Mouse (Mus musculus) embryo, embryonic 9.5 days (tissue): ENCODE data around the gene Slc44a1.

Source experiments
- DNase-seq: peaks from one replicate; pipeline ENCODE4 v3.0.0-alpha.2; 2017; ENCODE audit errors: extremely low spot score

The Slc44a1 gene

DNA sequence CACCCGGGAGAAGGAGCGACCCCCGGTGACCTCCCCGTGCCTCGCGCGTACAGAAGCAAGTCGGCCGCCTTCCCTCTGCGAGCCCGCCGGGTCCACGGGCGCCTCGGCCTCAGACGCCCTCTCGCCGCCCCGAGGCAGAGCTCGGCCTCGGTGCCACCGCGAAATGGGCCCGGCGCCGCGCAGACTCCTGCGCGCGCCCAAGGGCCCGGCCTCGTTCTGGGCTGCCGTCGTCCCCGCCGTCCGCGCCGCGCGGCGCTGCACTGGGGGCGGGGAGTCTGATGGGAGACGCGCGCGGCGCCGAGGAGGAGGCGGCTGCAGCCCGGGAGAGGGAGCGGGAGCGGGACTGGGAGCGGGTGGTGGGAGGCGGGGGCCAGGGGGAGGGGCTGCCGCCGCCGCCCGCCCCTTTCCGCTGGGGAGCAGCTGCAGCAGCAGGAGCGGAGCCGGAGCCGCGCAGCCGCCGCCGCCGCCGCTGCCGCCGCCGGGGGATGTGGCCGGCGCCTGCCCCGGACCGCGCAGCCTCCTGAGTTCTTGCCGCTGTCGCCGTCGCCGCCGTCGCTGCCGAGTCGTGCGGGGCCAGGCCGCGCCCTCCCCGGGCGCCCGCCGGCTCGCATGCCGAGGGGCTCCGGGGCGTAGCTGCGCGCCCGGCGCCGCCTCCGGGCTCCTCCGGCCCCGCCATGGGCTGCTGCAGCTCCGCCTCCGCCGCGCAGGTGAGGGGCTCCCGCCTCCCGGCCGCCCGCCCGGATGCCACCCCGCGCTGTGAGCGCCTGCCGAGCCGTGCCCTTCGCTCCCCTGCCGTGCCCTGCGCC, at the start of gene Slc44a1:
Gene Slc44a1 (plus strand): TSS at position 404 of the 806 bp plus-strand sequence.
- peak; percentile 91 for DNase-seq

DNA sequence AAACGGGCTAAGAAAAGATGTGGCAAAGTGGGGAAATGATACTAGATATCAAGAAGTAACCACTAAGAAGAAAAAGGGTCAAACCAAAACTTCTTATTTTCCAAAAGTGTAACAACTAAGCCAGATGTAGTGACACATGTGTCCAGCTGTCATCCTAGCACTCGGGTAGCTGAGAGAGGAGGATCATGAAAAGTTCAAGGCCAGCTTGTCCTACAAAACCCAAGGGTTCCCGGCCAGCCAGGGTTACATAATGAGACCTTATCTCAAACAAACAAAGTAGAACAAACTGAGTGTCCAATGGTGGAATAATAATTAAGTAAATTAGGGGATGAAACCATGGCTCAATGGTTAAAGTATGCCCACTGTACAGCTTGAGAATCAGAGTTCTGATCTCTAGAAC, 45.2 kb upstream of the Slc44a1 start:
- no peak for DNase-seq

DNA sequence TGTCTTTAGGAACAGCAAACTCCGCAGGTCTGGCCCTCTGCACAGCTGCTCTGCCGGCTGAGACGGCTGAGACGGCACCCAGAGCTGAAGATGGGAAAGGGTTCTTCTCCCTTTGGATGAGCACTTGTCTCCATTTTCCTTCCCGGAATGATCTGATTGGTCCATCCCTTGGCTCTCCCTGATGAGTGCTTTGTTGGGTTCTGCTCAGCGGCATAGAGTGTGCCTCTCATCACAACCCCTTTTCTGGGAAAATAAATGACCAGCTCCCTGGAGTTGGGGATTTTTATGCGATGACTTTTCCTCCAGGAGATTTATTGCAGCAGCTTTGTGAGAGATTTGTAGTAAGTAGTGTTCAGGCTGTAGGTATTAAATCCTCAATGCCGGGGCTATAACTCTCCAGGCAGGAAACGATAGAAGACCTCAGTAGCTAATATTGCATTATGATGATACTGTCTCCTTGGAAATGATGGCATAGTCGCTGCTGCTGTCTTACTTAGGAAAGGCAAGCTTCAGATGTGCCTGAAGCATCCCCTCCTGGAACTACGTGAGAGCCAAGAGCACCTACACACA, 43.5 kb upstream of the Slc44a1 start:
- DNase-seq = no peak

DNA sequence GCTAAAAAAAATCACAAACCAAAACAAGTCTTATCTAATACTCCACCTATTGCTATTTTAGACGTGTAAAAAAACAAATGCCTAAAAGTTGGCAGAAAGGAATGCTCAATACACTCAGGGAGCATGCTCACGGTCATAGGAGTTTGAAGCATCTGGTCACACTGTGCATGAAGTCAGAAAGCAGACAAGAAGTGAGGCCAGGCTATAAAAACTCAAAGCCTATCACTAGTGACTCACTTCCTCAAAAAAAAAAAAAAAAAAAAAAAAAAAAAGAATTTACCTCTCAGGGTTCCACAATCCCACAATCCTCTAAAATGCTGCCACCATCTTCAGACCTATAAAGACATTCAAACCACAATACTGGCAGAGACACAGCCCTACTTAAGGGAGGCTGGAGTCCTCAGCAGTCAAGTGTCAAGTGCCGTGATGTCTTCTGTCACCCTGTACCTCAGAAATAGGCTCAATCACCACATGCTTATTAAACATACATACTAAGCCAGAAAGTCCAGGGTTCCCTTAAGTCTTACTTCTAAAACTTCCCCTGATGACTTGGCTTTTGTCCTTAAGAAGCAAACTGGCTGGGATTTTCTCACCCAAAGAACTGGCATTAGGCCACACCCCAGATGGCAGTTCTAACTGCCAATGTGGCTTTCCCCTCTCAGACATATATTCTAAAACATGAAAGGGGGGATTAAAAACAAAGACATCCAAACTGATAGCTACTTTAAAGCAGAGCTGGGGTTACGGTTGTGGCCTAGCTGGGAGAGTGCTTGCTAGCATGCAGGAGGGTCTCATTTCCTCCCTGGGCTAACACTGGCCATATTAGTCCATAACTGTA, 42.7 kb upstream of the Slc44a1 start:
- DNase-seq = no peak

DNA sequence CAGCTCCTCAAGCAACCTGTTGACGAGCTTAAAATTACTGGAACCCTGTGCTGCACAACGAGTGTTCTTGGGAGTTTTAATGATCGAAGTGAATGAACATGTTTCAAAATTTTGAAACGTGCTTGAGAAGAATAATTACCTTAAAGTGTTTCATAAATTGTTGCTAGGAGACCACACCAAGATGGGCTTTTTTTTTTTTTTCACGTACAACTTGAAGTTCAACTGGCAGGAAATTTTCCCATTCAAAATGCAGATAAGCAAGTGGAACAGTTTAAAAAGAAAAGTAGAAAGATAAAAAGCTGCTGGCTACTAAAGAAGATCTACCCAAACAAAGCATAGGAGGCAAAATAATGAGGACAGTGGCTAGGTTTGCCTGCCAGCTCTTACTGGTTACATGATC, 41.7 kb upstream of the Slc44a1 start:
- no peak for DNase-seq

DNA sequence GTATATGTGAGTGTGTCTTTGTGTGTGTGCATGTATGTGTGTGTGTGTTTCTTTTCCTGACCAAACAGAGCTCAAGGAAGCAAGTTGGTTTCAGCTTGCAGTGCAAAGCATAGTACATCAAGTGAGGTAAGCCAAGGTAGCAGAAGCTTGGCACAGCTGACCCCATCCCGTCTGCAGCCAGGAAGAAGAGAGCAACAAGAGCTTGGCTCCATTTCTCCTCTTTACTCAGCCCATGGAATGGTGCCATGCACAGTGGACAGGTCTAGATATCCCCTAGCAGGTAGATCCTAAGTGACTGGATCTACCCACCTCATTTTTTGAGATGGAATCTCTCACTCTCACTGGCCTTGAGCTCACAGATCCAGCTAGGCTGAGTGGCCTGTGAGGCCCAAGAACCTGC, 40.8 kb upstream of the Slc44a1 start:
- no peak for DNase-seq

DNA sequence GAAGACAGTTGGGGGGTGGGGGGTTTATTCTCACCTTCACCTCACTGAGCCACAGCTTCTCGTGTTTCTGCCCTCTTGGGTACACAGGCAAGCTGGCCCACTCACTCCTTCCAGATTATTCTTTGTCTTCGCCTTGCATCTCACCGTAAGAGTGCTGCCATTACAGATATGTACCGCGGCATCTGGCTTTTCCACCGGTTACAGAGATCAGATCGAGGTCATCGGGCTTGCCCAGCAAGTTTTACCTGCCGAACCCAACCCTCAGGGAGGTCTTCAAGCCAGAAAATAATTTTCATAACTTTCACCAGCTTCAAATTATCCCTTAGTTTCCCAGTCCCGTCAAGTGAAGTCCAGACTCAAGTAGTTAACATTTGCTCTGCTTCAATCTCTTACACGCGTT, 36.8 kb upstream of the Slc44a1 start:
- no peak for DNase-seq

DNA sequence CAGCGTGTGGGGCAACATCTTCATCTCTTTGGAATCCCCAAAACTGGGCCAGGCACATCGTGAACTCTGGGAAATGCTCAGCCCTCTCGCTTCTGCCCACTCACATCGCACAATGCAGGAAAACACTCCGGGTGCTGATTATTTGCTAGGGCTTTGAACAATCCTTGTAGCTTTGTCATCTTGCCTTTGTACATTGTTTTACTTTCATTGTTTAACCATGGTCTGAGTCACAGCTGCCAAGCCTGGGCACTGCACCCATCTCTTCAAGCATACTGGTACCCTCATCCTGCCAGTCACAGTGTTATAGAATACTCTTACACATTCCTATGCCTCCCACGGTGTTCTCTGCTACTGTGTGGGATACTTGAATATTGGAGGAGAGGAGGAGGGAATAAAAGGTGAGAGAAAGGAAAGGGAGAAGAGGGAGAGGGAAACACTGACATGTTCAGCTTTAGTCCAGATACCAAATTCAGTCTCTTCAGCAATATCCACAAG, 35.7 kb upstream of the Slc44a1 start:
- DNase-seq = no peak

DNA sequence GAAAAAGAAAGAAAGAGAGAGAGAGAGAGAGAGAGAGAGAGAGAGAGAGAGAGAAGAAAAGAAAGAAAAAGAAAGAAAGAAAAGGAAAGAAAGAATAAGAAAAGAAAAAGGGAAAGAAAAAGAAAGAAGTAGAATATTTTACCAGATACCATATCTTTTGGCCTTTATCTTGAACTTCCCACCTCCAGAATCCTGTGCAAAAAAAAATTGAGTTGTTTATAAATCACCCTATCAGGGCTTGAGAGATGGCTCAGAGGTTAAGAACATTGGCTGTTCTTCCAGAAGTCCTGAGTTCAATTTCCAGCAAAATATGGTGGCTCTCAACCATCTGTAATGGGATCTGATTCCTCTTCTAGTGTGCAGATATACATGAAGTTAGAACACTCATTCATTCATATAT, 33.3 kb upstream of the Slc44a1 start:
- no peak for DNase-seq

DNA sequence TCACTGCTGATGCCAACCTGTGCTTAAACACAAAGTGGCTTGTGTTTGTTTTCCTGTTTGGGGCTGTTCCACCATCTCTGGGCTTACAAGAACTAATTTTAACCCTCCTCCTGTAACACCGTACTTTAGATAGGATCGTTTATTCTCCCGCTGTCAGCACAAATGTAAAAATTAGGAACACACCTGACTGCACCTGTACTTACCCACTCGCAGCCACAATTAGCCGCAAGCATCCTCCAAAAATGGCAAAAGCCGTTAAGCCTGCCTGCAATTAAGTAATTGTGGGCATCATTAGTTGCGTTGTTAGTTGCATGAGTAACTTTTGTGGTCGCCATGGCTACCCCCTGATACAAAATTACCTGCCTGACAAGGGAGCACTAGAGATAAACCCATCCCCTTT, 31.4 kb upstream of the Slc44a1 start:
- DNase-seq = no peak

DNA sequence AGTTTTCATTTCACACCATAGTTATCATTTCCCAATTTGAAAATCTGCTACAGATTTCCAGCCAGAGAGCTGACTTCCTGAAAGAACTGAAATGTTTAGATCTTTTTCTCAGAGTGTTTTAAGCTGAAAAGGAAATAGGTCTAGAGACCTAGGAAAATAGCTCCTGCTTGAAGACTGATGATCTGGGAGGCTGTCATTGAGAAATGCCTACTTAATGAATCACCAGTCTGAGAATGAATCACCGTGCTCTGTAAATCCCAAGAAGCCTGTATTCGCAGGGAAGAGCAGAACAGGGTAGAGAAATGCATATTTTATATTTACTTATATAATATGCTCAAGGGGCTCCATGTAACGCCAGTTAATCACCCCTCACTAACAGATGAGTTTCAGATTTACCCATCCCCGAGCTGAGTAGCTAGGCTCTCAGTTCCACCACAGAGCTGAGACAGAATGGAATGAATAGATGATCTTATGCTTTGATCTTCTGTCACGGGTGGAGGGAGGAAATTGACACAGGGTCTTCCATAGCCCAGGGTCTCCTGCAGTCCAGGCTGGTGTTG, 30.6 kb upstream of the Slc44a1 start:
- DNase-seq = peak; percentile 6

DNA sequence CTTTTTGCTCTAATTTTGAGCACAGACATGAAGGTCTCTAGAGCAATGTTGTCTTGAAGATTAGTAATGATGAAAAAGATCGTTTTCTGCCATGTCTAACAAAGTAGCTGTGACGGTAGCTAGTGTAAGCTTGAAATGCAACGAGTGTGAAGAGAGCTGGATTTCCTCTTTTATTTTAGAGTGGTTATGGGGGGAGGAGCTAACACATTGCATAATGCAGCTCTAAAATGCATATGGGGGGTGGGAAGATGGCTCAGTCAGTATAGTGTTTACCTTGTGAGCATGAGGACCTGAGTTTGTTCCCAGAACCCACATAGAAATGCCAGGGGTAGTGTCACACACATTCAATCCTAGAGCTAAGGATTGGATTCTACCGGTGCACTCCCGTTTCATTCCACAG, 29.5 kb upstream of the Slc44a1 start:
- no peak for DNase-seq

DNA sequence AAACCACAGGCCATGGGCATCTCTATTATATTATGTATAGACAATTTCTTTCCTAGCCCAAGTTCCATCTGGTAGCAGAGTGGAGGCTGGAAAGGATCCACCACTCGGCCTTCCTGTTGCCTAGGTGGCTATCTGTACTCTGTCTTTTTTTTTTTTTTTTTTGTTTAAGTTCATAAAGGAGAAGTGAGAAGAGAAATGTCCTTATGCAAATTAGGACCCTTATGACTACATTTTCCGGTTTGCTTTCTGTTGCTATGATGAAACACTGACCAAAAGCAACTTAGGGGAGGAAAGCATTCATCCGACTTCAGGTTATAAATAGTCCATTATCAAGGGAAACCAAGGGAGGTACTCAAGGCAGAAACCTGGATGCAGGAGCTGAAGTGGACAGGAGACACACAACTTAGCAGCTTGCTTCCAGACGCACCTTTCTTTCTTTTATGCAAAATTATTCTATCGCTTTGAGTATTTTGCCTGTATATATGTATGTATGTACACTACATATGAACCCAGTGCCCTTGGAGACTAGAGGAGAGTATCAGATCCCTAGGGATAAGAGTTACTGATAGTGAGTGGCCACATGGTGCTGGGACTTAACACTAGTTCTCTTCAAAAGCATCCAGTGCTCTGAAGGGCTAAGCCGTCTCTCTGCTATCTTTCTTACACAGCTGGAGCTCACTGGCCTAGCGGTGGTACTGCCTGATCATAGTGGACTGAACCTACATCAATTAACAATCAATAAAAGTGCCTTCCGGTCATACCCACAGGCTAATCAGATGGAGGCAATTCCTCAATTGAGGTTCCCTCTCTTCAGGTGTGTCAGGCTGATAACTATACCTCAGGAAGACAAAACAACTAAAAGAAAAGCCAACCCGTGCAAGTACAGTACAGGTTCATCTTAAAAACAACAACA, 28.0 kb upstream of the Slc44a1 start:
- DNase-seq = no peak

DNA sequence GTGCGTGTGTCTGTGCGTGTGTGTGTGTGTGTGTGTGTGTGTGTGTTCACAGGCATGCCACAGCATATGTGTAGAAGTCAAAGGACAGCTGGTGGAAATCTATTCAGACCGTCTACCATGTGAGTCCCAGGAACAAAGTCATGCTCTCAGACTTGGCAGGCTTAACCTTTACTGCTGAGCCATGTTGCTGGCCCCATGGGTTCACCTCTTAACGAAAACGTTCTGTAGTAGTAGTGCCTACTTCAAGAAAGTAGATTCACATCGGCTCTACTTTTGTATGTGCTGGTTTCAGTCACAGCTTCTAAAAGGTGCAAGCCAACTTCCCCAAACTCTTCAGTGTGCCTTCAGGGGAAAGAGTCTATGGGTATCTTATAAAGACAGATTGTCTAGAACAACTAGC, 27.2 kb upstream of the Slc44a1 start:
- DNase-seq = no peak

DNA sequence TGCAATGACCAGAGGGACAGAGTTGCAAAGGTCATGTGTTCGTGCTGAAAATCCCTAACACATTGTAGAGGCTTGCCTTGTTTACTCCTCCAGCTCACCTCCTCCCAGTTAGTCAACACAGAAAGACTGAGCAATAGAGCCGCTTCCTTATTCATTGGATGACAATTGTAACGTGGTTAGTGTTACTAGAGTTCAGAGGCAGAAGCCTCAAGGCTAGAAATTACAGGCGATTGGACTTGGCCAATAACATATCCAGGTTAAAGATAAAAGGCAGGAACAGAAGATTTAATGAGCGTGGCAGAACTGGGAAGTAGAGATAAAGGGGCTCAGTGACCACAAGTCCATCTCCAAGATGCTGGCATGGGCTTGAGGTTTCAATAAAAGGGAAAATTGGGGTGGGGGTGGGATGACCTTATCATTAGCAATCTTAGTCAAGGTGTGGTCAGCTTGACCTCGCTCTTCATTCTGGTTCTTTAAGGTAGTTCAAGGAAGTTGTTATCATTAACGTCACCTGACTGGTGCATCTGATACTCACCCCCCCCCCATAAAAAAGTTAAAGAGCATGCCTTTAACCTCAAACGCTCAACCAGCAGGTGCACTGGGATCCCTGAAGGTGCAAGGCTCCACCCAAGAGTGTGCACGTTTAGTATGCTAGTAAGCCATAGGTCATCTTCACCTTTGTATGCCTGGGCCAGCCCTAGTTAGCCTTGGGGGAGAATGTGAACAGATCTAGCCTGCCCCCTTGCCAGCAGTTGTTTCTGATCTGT, 26.0 kb upstream of the Slc44a1 start:
- DNase-seq = no peak

DNA sequence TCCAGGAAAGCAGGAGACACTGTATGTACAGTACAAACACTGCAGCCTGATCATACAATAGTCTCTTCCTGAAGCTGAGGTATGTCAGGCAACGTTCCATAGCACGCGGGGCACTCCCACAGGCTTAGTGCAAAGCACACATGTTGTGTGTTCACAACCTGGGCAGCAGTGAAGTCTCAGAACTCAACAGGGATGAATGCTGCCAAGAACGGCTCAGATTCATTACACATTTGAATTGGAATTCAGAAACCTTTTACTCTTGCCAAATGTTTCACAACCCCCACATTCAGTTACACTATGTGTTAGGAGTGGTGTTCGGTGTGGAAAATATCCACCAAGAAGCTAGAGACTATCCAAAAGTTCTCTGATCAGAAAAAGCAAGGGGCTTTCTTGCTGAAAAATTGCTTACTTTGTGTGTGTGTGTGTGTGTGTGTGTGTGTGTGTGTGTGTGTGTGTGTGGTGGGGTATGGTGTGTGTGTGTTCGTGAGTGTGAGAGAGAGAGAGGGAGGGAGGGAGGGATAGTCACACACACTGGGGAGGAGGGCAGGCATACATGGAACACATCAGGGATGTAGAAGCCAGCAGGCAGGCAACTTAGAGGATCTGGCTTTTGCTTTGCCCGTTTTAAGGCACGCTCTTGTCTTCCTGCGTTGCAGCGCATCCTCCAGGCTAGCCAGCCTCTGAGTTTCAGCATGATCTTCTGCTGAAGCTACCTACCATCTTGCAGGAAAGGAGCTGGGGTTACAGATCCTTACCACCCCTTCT, 24.2 kb upstream of the Slc44a1 start:
- DNase-seq = no peak

DNA sequence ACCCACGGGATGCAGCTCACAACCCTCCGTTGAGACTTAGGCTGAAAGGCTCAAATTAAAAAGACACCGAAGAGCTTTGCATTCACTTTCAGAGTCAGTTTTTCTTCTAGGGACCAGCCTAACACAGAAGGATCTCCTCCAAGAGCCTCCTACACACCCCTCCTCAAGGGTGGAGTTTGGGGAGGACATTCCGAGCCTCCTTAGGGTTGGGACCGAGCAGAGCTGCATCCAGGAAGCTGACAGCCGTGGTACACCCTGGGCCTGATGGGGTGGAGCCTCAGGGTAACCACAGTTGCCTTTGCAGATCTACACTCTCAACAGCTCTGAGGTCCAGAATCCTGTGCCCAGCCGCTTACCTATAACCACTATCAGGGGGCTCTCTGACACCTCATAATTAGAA, 23.3 kb upstream of the Slc44a1 start:
- no peak for DNase-seq

DNA sequence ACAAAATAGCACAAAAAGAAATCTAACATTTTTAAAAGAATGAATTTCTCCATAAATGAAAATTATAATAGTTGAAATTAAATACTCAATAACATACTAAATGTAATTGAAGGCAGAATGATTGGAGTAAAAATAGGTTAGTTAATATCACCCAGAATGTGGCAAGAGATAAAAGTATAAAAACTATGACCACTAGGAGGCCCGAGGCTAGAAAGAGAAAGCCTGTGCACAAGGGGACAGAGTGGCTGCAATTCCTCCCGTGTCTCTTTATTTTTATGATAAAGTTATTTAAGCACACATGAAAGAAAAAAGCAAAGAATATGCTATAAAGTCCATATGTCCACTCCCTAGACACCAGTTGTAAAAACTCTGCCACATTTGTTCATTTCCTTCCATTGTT, 17.4 kb upstream of the Slc44a1 start:
- no peak for DNase-seq

DNA sequence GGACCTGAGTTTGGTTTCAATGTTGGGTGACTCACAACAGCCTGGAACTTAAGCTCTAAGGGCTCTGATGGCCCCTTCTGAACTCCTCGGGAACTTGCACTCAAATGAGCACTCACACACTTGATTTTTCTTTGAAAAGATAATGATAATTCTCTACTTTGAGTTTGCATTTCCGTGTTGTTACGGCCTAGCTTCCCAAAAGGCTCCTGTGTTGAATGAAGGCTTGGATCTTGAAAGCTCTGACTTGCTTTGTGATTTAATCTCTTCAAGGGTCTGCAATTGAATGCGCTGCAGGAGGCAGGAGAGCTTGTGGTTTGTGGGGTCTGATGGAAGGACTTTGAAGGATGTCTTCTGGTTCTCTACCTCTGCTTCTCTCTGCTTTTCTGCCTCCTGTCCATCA, 13.1 kb upstream of the Slc44a1 start:
- DNase-seq = no peak

DNA sequence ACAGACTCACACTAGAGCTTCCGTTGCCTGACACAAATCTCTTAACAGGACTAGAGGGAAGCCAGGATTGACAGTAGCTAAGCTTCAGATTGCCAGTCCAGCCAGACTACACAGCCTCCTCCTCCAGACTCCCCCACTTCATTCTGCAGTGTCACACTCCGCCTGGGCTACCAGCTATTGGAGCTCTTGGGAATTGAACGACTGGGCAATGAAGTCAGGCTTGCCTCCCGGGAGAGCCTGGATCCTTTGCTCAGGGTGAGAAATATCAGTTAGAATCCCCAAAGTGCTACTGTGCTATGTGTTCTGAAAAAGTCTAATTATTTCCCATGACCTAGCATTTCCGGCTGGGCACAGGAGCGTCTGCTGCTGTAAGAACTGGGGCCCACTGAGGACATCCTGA, 9.7 kb upstream of the Slc44a1 start:
- no peak for DNase-seq
